Mouse (Mus musculus): ENCODE measurements at regions not wholly inside any gene's neighbourhood (a gene's known extent, or its start where the extent isn't known, plus 50 kb on each side); places are given as distances from the start of the nearest gene placed in this dataset.

DNA sequence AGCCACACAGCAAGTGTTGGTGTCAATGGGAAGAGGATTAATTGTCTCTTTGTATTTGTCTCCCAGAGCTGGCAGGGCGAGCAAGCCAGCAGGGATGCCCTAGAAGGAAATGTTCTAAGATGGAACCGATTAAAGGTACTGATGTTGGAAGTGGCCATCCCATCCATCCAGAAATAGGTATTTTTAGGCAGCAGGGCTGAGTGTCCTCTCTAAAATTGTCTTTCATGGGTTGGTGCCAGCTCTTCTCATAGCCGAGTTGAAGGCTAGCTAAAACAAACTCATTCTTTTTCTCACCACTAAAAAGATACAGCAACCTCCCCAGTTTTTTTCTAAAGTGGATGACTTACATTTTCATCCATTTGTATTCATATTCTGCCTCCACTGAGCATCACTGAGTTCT is 120.2 kb upstream of the Xylt1 start:
- DNase-seq (ENCODE audit: low read depth, low spot score): no peak

DNA sequence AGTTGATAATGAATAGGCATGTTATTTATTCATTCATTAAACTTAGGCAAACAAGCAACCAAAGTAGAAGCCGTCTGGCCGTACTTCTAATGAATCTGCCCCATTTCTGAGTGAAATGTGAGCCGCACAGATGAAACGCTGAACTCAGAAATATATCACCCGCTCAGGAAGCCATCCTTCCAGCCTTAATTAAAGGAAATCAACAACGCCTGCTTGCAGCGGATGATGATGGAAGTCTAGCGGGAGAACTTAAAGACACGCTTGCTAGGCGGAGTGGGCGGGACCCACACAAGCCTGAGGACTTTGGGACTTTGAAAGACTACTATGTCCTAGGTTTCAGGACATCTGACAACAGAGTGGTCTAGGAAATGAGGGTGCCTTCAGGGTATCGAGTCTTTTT is 117.7 kb upstream of the Xylt1 start:
- no peak for DNase-seq (ENCODE audit: low read depth, low spot score)

DNA sequence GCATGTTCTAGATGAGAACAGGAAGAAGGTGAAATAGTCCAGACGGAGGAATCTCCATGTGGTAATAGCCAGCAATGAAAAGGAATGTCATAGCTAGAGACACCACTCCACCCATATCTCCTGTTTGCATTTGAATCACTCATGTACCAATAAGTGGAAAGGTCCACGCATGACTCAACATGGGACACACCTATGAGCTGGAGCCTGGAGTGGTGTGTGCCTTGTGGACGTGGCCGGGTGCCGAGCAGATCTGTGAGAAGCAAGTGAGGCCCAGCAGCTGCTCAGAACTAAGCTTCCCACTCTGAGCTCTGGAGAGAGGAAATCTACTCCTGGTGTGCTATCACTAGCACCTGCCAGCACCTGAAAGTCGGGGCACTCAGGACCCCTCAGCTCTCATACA is 116.4 kb upstream of the Xylt1 start:
- DNase-seq (ENCODE audit: low read depth, low spot score): no peak

DNA sequence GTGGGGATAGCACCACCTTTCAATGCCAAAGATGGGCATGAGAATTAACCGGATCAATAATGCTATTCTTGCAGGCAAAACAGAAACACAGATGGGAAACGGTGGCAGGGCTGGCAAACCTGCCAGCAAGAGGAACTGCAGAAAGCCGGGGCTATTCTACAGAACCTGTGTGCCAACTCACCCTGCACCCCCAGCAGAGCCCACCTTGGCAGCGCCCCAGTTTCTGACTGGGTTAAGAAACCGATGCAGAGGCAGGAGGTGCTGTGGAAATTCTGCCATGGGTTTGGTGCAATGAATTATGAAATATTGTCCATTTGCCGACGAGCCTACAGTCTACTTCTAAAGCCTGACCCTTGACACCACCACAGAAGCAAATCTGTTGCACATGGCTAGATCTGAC is 112.7 kb upstream of the Xylt1 start:
- DNase-seq (ENCODE audit: low read depth, low spot score): no peak

DNA sequence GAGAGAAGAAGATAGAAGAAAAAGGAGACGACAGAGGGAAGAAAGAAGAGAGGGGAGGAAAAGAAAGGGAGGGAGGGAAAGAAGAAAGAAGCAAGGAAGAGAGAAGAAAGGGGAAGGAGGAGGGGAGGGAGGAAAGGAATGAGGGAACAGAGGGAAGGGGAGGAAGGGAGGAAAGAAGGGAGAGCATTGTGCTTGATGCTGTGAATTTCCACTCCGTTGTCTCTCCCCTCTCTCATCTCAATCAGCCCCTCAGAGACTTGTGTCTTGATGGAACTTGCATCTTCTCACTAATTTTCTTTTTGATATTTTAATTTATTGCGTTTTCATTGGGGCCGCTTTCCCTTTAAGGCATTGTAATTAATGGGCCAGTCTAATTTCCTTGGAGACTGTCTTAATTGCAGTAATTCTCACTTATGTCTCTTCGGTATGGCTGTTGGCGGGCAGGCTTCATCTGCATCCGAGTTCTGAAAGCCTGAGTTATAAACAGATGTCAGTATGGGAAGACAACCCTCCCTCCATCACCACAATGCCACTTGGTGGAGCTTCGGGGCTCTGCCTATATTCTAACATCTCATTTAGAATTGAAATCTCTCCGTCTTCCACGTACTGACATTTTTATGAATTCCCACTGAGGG is 111.4 kb upstream of the Xylt1 start:
- no peak for DNase-seq (ENCODE audit: low read depth, low spot score)

DNA sequence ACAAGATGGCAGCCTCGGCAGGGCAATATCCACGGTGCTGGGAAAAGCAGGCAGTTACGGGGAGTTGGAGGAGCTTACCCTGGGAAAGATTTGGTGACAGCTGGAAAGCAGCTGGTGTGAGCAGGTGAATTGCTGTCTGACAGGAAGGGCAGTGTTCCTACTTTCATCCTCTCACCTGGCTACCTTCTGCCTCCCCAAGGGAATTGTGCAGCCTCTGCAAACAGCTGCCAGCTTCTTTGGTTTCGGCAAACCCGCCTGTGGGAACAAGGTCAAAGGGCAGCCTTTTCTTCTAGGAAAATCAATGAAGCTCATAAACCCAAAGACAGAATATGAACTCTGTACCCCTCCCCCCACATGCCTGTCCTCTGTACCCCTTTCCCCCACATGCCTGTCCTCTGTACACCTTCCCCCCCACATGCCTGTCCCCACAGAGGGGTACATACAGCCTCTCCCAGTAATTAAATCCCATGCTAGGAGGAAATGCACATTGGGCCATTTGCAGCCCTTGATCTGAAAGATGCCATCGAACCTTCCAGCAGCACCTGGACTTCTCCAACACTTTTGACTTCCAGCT is 102.3 kb upstream of the Xylt1 start:
- no peak for DNase-seq (ENCODE audit: low read depth, low spot score)

DNA sequence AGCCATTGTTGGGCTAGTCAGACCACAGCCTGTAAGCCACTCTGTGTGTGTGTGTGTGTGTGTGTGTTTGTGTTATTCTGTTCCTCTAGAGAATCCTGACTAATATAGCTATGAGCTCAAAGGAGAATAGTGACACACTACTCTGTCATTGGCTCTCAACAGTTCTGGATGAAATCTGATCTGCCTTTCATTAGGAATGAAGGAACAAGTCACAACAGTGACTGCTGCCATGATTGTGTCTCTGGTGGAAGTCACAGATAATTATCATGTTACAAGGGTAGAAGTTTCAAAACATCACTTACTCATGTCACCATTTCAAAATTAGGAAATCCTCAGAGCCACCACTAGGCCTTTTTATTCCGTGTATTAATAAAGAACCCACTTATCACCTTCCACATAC is 98.6 kb upstream of the Xylt1 start:
- DNase-seq (ENCODE audit: low read depth, low spot score): no peak

DNA sequence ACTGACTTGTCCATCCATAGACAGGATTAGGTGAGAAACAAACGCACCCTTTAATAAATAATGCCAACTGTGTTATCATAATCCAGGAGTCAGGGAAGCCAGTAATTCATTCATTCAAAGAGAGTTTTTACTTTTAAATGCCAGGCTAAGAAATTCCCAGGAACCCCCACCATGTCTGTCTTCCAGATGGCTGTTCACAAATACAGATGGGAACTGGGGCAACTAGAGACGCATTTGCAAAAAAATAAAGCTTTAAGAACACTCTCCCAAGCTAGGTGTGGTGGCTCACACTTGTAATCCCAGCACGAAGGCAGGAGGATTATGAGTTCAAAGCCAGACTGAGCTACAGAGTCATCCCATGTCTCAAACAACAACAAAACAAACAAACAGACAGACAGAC is 95.6 kb upstream of the Xylt1 start:
- no peak for DNase-seq (ENCODE audit: low read depth, low spot score)

DNA sequence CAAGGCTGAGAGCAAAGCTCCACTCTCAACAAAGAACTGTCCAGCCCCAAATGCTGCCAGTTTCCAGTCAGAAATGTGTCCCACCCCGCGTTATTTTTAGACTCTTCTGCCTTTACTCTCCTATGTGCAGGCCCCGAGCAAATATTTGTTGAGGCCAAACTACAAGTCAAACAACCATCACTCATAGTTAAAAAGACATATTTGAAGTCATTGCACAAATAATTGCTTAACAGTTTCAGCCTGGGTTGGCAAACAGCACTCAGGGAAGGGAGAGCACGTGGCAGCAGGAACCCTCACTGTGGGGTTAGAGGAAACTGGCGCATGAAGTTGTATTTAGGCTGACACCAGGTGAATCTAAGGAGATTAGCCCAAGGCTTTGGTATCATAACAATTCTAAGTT is 94.8 kb upstream of the Xylt1 start:
- no peak for DNase-seq (ENCODE audit: low read depth, low spot score)

DNA sequence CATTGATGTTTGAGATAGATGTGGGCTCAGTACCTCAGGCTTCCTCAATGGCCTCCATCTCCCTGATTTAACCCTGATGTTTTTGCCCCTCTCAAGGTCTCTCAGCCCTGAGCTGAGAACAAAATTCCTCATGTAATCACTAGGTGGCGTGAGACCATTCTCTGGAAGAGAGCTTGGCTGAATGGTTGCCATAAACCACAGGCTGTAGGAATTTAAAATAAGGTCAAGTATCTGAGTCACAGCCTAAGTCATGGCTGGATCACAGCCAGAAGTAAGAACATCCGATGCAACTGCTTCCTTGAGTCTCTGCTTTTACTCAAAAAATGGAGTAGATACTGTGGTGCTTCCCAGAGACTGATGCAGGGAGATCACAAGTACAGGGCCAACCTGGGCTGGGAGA is 77.1 kb upstream of the Xylt1 start:
- DNase-seq (ENCODE audit: low read depth, low spot score): peak; percentile 21

DNA sequence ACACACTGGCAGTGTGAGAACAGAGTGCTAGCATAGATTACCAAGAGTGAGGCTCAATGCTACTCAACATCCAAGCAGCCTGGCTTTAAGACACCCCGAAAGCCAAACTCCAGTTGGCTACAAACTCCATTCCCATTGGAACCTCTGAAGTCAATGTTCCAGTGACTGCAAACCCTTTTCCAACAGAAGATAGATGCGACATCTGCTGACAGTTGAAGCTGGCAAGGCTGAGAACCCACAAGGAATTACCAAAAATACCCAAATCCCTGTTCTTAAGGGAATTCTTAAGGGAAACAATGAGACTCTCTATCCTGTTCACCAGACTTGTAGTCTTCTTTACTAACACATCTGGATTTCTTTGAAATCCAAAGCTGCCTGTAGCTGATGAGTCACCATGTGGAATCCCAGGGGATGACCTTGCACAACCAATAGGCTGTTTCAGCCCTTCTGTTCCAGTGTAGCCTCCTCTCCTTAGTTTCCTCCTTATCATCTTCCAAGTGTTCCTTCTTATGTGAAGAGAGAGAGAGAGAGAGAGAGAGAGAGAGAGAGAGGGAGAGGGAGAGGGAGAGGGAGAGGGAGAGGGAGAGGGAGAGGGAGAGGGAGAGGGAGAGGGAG is 70.1 kb upstream of the Xylt1 start:
- no peak for DNase-seq (ENCODE audit: low read depth, low spot score)

DNA sequence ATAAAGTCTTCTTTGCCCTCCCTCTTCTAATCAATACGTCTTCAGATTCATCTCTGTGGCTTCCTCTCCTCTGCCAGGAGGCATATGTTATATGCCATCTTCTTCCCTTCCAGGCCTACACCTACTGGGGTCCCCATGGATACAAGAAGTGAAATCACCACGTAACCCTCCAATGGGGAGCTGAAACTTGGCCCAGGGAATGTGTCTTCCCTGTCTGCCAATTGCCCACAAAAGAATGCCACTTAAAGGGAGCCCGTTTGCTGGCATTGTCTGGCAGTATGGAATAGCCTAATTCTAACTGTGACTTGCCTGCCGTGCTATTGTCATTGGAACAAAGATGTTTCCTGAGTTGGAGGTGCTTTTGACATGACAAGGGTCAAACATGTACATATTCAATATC is 69.5 kb upstream of the Xylt1 start:
- DNase-seq (ENCODE audit: low read depth, low spot score): no peak

DNA sequence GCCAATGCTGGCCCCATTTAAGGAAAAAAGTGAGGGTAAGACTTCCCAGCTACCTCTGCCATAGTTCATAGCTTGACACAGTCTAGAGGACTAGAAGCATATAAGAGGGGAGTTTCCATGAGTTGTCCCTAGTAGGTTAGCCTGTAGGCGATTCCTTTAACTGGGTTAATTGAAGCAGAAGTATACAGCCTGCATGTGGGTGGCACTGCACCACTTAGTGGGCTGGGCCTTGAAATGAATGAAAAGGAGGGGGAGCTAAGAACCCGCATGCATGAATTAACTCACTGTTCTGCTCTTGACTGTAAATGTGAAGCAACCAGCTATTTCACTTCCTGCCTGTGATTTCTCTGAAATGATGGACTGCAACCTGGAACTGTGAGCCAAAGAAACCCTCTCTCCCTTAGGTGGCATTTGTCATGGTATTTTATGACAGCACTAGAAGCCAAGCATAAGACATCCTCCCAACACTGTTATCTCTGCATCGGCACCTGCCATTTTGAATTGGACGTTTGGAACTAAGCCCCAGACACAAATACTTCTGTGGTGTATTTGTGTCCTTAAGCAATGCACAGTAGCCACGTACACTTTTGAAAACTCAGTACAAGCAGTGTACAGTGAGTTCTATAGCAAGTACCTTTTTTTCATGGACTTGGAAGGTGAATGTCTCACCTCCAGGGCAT is 64.5 kb upstream of the Xylt1 start:
- no peak for DNase-seq (ENCODE audit: low read depth, low spot score)

DNA sequence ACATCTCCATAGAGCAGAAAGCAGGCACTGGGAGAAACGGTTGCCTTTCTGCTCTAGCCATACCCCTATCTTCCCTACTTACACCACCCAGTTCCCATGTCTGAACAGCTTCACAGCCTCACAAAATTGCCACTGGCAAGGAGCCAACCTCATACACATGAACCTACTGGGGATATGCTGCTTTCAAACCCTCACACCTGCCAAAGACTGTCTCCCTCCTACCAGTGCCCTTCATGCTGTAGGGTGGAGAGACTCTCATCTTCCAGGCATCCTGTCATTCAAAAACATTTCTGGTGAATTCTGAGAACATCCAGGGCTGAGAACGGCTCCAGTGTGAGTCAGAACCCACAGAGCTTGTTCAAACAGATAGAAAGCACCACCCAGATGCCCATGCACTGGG is 63.4 kb upstream of the Xylt1 start:
- no peak for DNase-seq (ENCODE audit: low read depth, low spot score)

DNA sequence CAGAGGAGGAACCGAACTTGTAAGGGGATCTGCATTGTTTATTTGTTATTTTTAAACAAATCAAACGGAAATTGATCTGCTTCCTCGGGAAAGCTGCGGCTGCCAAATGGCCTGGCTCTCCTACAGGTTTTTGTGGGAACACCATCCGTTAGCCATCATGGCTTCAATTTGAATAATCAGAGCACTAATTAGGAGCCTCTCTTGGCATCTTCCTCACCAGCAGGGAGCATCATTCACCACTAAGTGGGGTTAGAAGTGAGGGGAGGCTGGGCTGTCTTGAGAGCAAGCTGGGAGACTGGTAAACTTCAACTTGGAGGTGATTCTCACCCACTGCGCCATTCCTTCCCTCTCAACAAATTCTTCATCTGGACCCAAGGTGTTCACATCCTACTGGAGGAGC is 60.2 kb upstream of the Xylt1 start:
- DNase-seq (ENCODE audit: low read depth, low spot score): peak; percentile 4
